Mouse (Mus musculus): Measurements from ENCODE around the gene Btbd35f19. TPM values are rescaled to one million over a fixed set of nuclear protein-coding genes. Genes with fewer than 3 reads are reported as not detected.
"Not testable (repeated sequence)": the region's sequence is repeated elsewhere in the genome, so short reads cannot be mapped to it uniquely, and the experiment has no call there.

Btbd35f19 gene
- not detected in 2 replicates for polyA plus RNA-seq (2014; fragmentation: Nextera tagmentation; extraction: Ambion mirVana)

DNA sequence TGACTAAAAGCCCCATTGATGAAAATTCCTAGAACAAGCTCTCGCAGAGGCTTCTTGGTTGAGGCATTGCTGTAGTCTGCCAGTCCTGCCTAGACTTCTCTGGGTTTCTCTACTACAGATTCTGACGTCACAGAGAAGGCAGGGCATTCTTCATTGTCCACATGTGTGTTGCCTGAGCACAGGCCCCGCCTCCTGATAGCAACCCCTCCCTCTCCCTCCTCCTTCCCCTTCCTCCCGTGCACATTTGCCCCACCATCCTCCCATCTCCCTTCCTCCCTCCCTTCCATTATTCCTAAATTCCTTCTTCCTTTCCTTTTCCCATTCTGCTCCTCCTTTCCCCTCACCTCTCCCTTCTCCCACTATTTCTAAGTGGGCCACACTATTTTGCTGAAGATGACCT is at the start of gene Btbd35f19:
Gene Btbd35f19 (minus strand): TSS at position 101 of the 400 bp plus-strand sequence.
- H3K4me1 ChIP-seq (ENCODE audit: control insufficient read depth, insufficient read depth, low read length); ATAC-seq (ENCODE audit: insufficient number of reproducible peaks, insufficient read depth, low FRiP score, low read depth): not testable (repeated sequence)
- no CpG with 5 or more reads among the region's 4 CpGs for WGBS

DNA sequence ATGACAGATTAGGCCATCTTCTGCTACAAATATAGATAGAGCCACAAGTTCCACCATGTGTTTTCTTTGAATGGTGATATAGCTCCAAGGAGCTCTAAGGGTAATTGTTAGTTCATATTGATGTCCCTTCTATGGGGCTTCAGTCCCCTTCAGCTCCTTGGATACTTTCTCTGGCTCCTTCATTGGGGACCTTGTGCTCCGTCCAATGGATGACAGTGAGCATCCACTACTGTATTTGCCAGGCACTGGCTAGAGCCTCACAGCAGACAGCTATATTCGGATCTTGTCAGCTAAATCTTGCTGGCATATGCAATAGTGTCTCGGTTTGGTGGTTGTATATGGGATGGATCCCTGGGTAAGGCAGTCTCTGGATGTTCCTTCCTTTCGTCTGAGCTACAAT is 41.8 kb downstream of the Btbd35f19 start:
- H3K4me2 ChIP-seq (replicated peaks; ENCODE audit: low read depth, low read length); ATAC-seq (ENCODE audit: insufficient number of reproducible peaks, insufficient read depth, low FRiP score, low read depth); H3K36me3 ChIP-seq (ENCODE audit: control insufficient read depth, insufficient read depth, low read length); H3K4me1 ChIP-seq (ENCODE audit: control insufficient read depth, insufficient read depth, low read length); H3K27ac ChIP-seq (ENCODE audit: low read length); H3K27me3 ChIP-seq (ENCODE audit: control insufficient read depth, insufficient read depth, low read length); H3K9me3 ChIP-seq (ENCODE audit: control insufficient read depth, low read depth, low read length); H3K9ac ChIP-seq (replicated peaks; ENCODE audit: low read depth, low read length); H3K4me3 ChIP-seq (ENCODE audit: low read depth, low read length): not testable (repeated sequence)
- 76% methylated on average over 2 of the region's 4 CpGs for WGBS

More for the DNA sequence above, at the start of gene Btbd35f19:
- not testable (repeated sequence) for H3K9me3 ChIP-seq (ENCODE audit: control insufficient read depth, low read depth, low read length); H3K4me3 ChIP-seq (ENCODE audit: low read depth, low read length); H3K36me3 ChIP-seq (ENCODE audit: control insufficient read depth, insufficient read depth, low read length); H3K27me3 ChIP-seq (ENCODE audit: control insufficient read depth, insufficient read depth, low read length); H3K4me2 ChIP-seq (replicated peaks; ENCODE audit: low read depth, low read length); H3K9ac ChIP-seq (replicated peaks; ENCODE audit: low read depth, low read length); H3K27ac ChIP-seq (ENCODE audit: low read length)

DNA sequence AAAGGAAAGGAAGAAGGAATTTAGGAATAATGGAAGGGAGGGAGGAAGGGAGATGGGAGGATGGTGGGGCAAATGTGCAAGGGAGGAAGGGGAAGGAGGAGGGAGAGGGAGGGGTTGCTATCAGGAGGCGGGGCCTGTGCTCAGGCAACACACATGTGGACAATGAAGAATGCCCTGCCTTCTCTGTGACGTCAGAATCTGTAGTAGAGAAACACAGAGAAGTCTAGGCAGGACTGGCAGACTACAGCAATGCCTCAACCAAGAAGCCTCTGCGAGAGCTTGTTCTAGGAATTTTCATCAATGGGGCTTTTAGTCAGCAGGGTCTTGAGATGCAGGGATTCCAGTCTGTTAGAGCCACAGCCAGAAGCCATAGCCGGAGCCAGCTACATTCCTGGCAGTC is 47.6 kb downstream of the Btbd35f19 start, which contains the start of gene Btbd35f26:
Gene Btbd35f26 (plus strand): TSS at position 301 of the 400 bp plus-strand sequence.
- H3K9ac ChIP-seq (replicated peaks; ENCODE audit: low read depth, low read length); H3K27ac ChIP-seq (ENCODE audit: low read length); H3K36me3 ChIP-seq (ENCODE audit: control insufficient read depth, insufficient read depth, low read length); H3K4me1 ChIP-seq (ENCODE audit: control insufficient read depth, insufficient read depth, low read length); H3K4me3 ChIP-seq (ENCODE audit: low read depth, low read length); H3K27me3 ChIP-seq (ENCODE audit: control insufficient read depth, insufficient read depth, low read length); ATAC-seq (ENCODE audit: insufficient number of reproducible peaks, insufficient read depth, low FRiP score, low read depth); H3K4me2 ChIP-seq (replicated peaks; ENCODE audit: low read depth, low read length); H3K9me3 ChIP-seq (ENCODE audit: control insufficient read depth, low read depth, low read length): not testable (repeated sequence)
- WGBS, result no CpG with 5 or more reads among the region's 4 CpGs

Other genes with a start within 250 kb of the Btbd35f19 start
- not detected in 2 replicates for gene Spin2f, start 130.0 kb downstream of the Btbd35f19 start, polyA plus RNA-seq (2014; fragmentation: Nextera tagmentation; extraction: Ambion mirVana)
- not detected in 2 replicates for gene Btbd35f26, start 47.5 kb downstream of the Btbd35f19 start, polyA plus RNA-seq (2014; fragmentation: Nextera tagmentation; extraction: Ambion mirVana)
- gene Gm21883, start 190.4 kb upstream of the Btbd35f19 start, polyA plus RNA-seq (2014; fragmentation: Nextera tagmentation; extraction: Ambion mirVana), result not detected in 2 replicates
- gene Spin2e, start 235.0 kb upstream of the Btbd35f19 start, polyA plus RNA-seq (2014; fragmentation: Nextera tagmentation; extraction: Ambion mirVana), result not detected in 2 replicates

Measured in stomach, embryonic 14.5 days (tissue).